Mouse (Mus musculus): ENCODE results near the gene Fcor. TPM values are rescaled to one million over a fixed set of nuclear protein-coding genes. Genes with fewer than 3 reads are reported as not detected.

Fcor gene
- polyA plus RNA-seq (2015; fragmentation: Nextera tagmentation; extraction: Ambion mirVana): 13.2 and 14.8 TPM in 2 replicates

DNA sequence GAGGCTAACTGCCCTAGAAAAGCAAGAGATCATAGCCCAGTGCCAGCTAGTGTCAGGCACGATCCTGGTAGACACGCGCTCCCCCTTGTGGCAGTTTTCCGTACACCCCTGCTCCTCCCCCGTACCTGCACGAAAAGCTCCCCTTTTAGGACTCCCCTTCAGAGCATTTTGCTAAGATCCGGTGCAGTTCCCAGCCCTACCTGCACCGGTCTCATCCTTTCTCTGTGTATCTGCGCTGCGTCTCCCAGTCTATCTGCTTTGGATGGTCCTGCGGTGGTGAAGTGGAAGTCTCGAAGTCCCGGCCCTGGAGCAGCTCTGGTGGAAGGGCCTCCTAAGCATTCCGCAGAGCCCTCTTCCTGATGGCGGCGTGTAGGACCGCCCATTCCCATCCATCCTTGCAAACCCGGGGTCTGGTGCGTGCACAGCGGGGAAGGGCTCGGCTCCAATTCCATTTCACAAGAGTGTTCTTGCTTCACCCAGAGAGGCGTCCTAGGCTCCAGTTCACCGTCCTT lies at the start of gene Fcor:
Gene Fcor, minus strand, starts transcription at position 383 of the 512 bp plus-strand sequence.
- Histone ChIP-seq H3K36me3 (ENCODE audit: insufficient read depth, low read length) (no peaks in the 10 kb centered on the region), H3K27me3 (ENCODE audit: insufficient read depth, low read length) (no peaks in the 10 kb centered on the region), H3K27ac (ENCODE audit: low read length) (peak within 1 kb of the TSS; percentile 46; the same call in 1 of the 2 replicates), H3K9me3 (ENCODE audit: low read length) (no peaks in the 10 kb centered on the region), H3K4me2 (replicated peaks; ENCODE audit: low read depth, low read length) (peak within 1 kb of the TSS; percentile 68), H3K9ac (replicated peaks; ENCODE audit: low read length) (peak within 1 kb of the TSS; percentile 78), H3K4me1 (ENCODE audit: insufficient read depth, low read length) (peaks cover 11% of the 10 kb centered on the region; the same call in 1 of the 2 replicates), H3K4me3 (ENCODE audit: low read length) (peak within 1 kb of the TSS; percentile 63)
- ATAC-seq (ENCODE audit: low FRiP score, low TSS enrichment): peak; percentile 81
- under 1% methylated on average over 23 of the region's 23 CpGs for WGBS

DNA sequence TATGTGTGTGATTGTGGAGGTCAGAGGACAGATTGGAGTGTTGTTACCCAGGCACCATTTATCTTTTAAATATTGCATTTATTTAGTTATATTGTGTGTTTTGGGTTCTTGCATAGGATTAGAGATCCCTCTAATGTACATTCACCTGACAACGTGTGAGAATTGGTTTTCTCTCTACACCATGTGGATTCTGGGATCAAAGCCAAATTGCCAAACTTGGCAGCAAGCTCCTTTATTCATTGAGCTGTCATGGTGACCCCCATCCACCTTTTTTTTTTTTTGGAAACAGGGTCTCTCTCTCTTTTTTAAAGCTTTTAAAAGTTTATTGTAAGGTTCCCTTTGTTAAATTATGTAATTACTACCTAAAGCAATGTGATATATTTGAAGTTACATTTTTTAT lies 48.9 kb upstream of the Fcor start:
- no peak overlapping the region for H3K4me3 ChIP-seq (ENCODE audit: low read length)
- H3K4me2 ChIP-seq (replicated peaks; ENCODE audit: low read depth, low read length): no peak overlapping the region
- WGBS: 37% methylated on average over 1 of the region's 1 CpGs
- no peaks in the 10 kb centered on the region for H3K36me3 ChIP-seq (ENCODE audit: insufficient read depth, low read length)
- no peaks in the 10 kb centered on the region for H3K4me1 ChIP-seq (ENCODE audit: insufficient read depth, low read length)
- H3K9me3 ChIP-seq (ENCODE audit: low read length): no peaks in the 10 kb centered on the region
- ATAC-seq (ENCODE audit: low FRiP score, low TSS enrichment): no peak
- H3K27ac ChIP-seq (ENCODE audit: low read length): no peak overlapping the region
- no peaks in the 10 kb centered on the region for H3K27me3 ChIP-seq (ENCODE audit: insufficient read depth, low read length)
- no peak overlapping the region for H3K9ac ChIP-seq (replicated peaks; ENCODE audit: low read length)

DNA sequence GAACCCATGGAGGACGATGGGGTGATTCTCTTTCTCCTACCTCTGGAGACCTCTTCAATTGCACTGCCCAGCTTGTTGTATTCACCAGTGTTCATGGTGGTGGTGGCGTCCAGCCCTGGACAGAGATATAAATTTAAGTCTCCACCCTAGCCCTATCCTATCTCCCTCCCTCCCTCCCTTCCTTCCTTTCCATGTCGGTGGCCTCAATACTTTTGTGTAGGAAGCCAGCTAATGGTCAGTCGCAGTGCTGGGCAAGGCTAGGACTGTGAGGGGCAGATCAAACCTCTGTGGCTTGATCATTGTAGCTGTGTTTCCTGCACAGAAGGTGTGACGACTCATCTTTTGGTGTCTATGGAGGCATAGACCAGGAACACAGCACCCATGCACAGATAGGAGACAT lies 48.4 kb upstream of the Fcor start, which contains the start of gene Clec4g:
Gene Clec4g, minus strand, starts transcription at position 101 of the 400 bp plus-strand sequence.
- no peak within 1 kb of the TSS for H3K4me2 ChIP-seq (replicated peaks; ENCODE audit: low read depth, low read length)
- H3K9ac ChIP-seq (replicated peaks; ENCODE audit: low read length): no peak within 1 kb of the TSS
- H3K4me1 ChIP-seq (ENCODE audit: insufficient read depth, low read length): no peaks in the 10 kb centered on the region
- WGBS: 77% methylated on average over 5 of the region's 5 CpGs
- no peaks in the 10 kb centered on the region for H3K36me3 ChIP-seq (ENCODE audit: insufficient read depth, low read length)
- no peaks in the 10 kb centered on the region for H3K27me3 ChIP-seq (ENCODE audit: insufficient read depth, low read length)
- ATAC-seq (ENCODE audit: low FRiP score, low TSS enrichment): no peak
- H3K9me3 ChIP-seq (ENCODE audit: low read length): no peaks in the 10 kb centered on the region
- no peak within 1 kb of the TSS for H3K4me3 ChIP-seq (ENCODE audit: low read length)
- no peak within 1 kb of the TSS for H3K27ac ChIP-seq (ENCODE audit: low read length)

DNA sequence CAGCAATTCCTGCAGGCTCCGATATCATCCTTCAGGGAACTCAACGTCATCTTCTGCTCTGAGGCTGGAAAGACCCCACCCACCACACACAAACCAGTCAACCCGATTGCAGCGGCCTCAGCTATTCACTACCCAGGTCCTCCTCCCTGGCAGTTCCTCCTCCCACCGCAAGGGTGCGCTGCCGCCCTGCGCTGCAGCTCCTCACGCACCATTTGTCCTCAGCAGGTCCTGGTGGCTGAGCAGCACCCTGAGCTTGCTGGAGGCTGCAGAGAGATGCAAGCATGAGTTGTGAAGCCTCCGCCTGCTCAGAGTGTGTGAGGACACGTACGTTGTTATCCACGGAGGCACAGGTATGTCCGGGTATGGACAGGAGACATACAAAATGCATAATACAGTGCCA lies 46.4 kb upstream of the Fcor start:
- H3K9me3 ChIP-seq (ENCODE audit: low read length): no peaks in the 10 kb centered on the region

DNA sequence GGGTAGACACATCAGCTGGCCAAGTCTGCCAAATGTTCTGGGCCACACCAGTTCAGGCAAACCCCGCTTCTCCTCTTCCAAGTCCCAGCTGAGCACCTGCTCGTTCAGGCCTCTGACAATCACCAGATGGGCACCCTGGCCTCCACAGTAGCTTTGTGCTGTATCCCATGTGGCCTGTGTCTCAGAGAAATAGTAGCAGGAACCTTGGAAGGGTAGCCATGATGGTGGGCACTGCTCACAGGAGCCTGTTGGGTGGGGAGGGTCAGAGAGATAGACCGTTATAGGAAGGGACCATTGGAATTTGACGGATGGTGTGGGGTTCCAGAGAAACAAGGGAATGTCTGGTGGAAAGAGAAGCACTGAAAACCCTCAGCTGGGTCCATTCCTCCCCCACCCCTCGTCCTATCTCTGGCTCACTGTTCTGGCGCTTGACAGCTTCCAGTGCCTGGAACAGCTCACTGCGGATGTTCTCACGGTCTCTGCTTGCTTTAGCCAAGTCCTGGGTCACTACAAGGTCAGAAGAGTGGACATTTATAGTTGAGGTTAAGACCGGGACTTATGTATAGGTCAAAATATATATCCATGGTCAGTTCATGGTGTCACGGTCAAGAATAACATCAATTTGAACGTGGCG lies 45.3 kb upstream of the Fcor start:
- H3K9ac ChIP-seq (replicated peaks; ENCODE audit: low read length): no peak overlapping the region
- no peaks in the 10 kb centered on the region for H3K4me1 ChIP-seq (ENCODE audit: insufficient read depth, low read length)
- H3K27me3 ChIP-seq (ENCODE audit: insufficient read depth, low read length): no peaks in the 10 kb centered on the region
- no peaks in the 10 kb centered on the region for H3K9me3 ChIP-seq (ENCODE audit: low read length)
- no peak overlapping the region for H3K4me2 ChIP-seq (replicated peaks; ENCODE audit: low read depth, low read length)
- H3K36me3 ChIP-seq (ENCODE audit: insufficient read depth, low read length): no peaks in the 10 kb centered on the region
- 56% methylated on average over 12 of the region's 12 CpGs for WGBS
- 0 out of 2 replicates have a peak, but pooled peaks have one; percentile 26 for ATAC-seq (ENCODE audit: low FRiP score, low TSS enrichment)
- no peak overlapping the region for H3K4me3 ChIP-seq (ENCODE audit: low read length)
- no peak overlapping the region for H3K27ac ChIP-seq (ENCODE audit: low read length)

More for the DNA sequence above, 46.4 kb upstream of the Fcor start:
- no peak overlapping the region for H3K4me3 ChIP-seq (ENCODE audit: low read length)
- H3K27ac ChIP-seq (ENCODE audit: low read length): no peak overlapping the region
- no peaks in the 10 kb centered on the region for H3K27me3 ChIP-seq (ENCODE audit: insufficient read depth, low read length)
- H3K4me1 ChIP-seq (ENCODE audit: insufficient read depth, low read length): no peaks in the 10 kb centered on the region
- 15% methylated on average over 14 of the region's 14 CpGs for WGBS
- H3K9ac ChIP-seq (replicated peaks; ENCODE audit: low read length): no peak overlapping the region
- no peak overlapping the region for H3K4me2 ChIP-seq (replicated peaks; ENCODE audit: low read depth, low read length)
- H3K36me3 ChIP-seq (ENCODE audit: insufficient read depth, low read length): no peaks in the 10 kb centered on the region
- peak; percentile 87 for ATAC-seq (ENCODE audit: low FRiP score, low TSS enrichment)

DNA sequence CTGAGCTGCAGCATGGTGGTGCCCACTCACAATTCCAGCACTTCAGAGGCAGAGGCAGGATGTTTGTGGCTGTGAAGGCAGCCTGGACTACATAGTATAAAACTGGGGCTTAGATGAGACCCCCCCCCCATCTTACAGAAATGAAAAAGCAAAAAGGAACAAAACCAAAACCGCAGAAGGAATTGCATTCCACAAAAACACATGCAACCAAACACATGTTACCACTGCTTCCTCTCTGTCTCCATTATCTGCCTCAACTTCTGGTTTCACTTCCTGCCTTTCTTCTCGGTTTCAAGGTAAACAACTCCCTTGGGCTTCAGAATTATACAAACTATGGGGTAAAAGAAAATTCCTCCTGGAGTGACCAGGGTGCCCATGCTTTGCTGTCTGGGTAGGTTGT lies 39.5 kb upstream of the Fcor start:
- no peak overlapping the region for H3K9ac ChIP-seq (replicated peaks; ENCODE audit: low read length)
- H3K27me3 ChIP-seq (ENCODE audit: insufficient read depth, low read length): no peaks in the 10 kb centered on the region
- H3K36me3 ChIP-seq (ENCODE audit: insufficient read depth, low read length): no peaks in the 10 kb centered on the region
- ATAC-seq (ENCODE audit: low FRiP score, low TSS enrichment): no peak
- H3K9me3 ChIP-seq (ENCODE audit: low read length): no peaks in the 10 kb centered on the region
- H3K27ac ChIP-seq (ENCODE audit: low read length): no peak overlapping the region
- no peaks in the 10 kb centered on the region for H3K4me1 ChIP-seq (ENCODE audit: insufficient read depth, low read length)
- no peak overlapping the region for H3K4me3 ChIP-seq (ENCODE audit: low read length)
- no peak overlapping the region for H3K4me2 ChIP-seq (replicated peaks; ENCODE audit: low read depth, low read length)
- WGBS: 38% methylated on average over 2 of the region's 2 CpGs

DNA sequence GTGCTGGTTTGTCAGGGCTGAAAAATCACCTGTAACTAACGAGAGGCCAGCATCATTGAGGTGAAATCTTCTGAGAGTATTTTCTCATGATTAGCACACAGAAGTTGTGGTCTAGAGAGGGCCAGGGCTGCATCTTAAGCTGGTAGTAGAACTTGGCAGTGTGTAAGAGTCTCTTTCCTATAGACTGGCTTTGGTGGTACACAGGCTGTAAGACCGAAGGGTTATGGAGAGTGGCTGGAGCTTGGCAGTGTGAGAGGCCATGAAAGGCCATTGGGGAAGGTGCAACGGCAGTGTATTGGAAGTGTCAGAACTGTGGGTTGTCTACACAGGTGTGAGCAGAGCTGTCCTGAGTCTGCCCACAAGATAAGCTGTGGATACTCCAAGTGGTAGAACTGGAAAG lies 38.1 kb upstream of the Fcor start:
- Histone ChIP-seq H3K27me3 (ENCODE audit: insufficient read depth, low read length) (no peaks in the 10 kb centered on the region), H3K9ac (replicated peaks; ENCODE audit: low read length) (no peak overlapping the region), H3K4me2 (replicated peaks; ENCODE audit: low read depth, low read length) (no peak overlapping the region), H3K4me3 (ENCODE audit: low read length) (no peak overlapping the region), H3K9me3 (ENCODE audit: low read length) (no peaks in the 10 kb centered on the region), H3K27ac (ENCODE audit: low read length) (no peak overlapping the region), H3K4me1 (ENCODE audit: insufficient read depth, low read length) (no peaks in the 10 kb centered on the region), H3K36me3 (ENCODE audit: insufficient read depth, low read length) (no peaks in the 10 kb centered on the region)
- no peak for ATAC-seq (ENCODE audit: low FRiP score, low TSS enrichment)
- 82% methylated on average over 3 of the region's 3 CpGs for WGBS

DNA sequence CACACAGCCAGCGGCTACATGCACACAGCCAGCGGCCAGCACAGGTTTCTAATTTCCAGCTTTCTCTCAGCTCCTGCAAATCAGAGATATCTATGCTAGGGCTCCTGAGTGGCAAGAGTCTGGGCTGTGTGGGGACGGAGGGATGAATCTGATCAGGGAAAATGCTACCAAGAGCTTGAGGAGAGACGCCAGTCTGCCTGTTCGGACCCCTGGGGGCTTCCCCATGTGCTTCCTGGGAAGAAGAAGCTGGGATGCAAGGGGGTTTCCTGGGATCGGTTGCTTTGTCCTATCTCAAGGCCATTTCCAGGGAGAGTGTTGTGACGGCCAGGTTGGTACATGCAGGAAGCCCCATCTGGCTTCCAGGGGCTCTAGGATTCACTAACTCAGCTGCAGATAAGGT lies 35.4 kb upstream of the Fcor start:
- Histone ChIP-seq H3K4me1 (ENCODE audit: insufficient read depth, low read length) (no peaks in the 10 kb centered on the region), H3K27me3 (ENCODE audit: insufficient read depth, low read length) (no peaks in the 10 kb centered on the region), H3K9ac (replicated peaks; ENCODE audit: low read length) (no peak overlapping the region), H3K27ac (ENCODE audit: low read length) (no peak overlapping the region), H3K4me2 (replicated peaks; ENCODE audit: low read depth, low read length) (no peak overlapping the region), H3K9me3 (ENCODE audit: low read length) (no peaks in the 10 kb centered on the region), H3K36me3 (ENCODE audit: insufficient read depth, low read length) (no peaks in the 10 kb centered on the region), H3K4me3 (ENCODE audit: low read length) (no peak overlapping the region)
- ATAC-seq (ENCODE audit: low FRiP score, low TSS enrichment): no peak
- WGBS: 68% methylated on average over 7 of the region's 7 CpGs

DNA sequence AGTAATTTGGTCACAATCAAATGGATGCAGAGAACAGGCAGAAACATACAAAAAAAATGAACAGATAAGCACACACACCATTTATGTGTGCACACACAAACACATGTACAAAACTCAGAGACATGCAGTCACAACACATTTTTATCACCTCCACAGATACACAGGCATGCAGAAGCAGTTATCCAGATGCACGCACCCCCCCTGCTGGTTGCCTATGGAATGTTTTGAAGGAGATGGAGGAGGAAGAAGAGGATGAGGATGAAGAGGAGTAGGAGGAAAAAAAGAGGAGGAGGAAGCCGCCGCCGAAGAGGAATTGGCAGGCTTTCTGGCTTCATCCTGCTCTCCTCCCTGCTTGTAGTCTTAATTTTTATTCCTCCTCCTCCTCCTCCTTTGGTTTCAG lies 33.5 kb upstream of the Fcor start:
- Histone ChIP-seq H3K9me3 (ENCODE audit: low read length) (no peaks in the 10 kb centered on the region), H3K4me1 (ENCODE audit: insufficient read depth, low read length) (no peaks in the 10 kb centered on the region), H3K36me3 (ENCODE audit: insufficient read depth, low read length) (no peaks in the 10 kb centered on the region), H3K27ac (ENCODE audit: low read length) (no peak overlapping the region), H3K27me3 (ENCODE audit: insufficient read depth, low read length) (no peaks in the 10 kb centered on the region), H3K9ac (replicated peaks; ENCODE audit: low read length) (no peak overlapping the region), H3K4me2 (replicated peaks; ENCODE audit: low read depth, low read length) (no peak overlapping the region), H3K4me3 (ENCODE audit: low read length) (no peak overlapping the region)
- no peak for ATAC-seq (ENCODE audit: low FRiP score, low TSS enrichment)
- 47% methylated on average over 4 of the region's 4 CpGs for WGBS

DNA sequence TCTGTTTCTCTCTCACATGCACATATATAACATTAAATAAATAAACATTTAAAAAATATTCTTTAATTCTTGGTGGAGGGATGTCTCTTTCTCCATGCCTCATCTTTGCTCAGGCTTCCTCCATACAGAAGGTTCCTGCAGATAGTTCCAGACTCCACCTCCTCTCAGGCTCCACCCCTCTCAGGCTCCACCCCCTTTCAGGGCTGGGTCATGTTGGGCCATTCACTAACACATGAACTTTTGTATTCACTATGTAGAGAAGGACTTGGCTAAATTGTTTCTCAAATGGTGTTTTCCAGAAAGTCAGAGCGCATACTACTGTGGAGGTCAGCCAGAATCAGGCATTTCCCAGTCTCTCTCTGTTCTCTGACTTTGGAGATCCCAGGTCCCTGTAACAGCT lies 29.3 kb upstream of the Fcor start:
- no peaks in the 10 kb centered on the region for H3K9me3 ChIP-seq (ENCODE audit: low read length)
- H3K27ac ChIP-seq (ENCODE audit: low read length): no peak overlapping the region
- ATAC-seq (ENCODE audit: low FRiP score, low TSS enrichment): no peak
- no peaks in the 10 kb centered on the region for H3K4me1 ChIP-seq (ENCODE audit: insufficient read depth, low read length)
- no peak overlapping the region for H3K9ac ChIP-seq (replicated peaks; ENCODE audit: low read length)
- 100% methylated on average over 1 of the region's 1 CpGs for WGBS
- no peak overlapping the region for H3K4me3 ChIP-seq (ENCODE audit: low read length)
- no peaks in the 10 kb centered on the region for H3K36me3 ChIP-seq (ENCODE audit: insufficient read depth, low read length)
- no peak overlapping the region for H3K4me2 ChIP-seq (replicated peaks; ENCODE audit: low read depth, low read length)
- no peaks in the 10 kb centered on the region for H3K27me3 ChIP-seq (ENCODE audit: insufficient read depth, low read length)

Data from kidney, embryonic 16.5 days (tissue).